Mouse (Mus musculus): ENCODE results near the gene Rps6ka5.
A peak's percentile ranks its signal among the peaks of the same experiment; 100 is the strongest.

Gene Rps6ka5

GRCm38 (mm10) chr12:100724606-100725457, 2.0 kb downstream of the Rps6ka5 start:
- peak; percentile 96 to 97 for DNase-seq (ENCODE audit: low spot score in 2 of 2)

- DNase-seq (ENCODE audit: low spot score in 2 of 2), result no peak
These were observed 2.6 kb downstream of the Rps6ka5 start for GRCm38 (mm10) chr12:100724182-100724581.

- DNase-seq (ENCODE audit: low spot score in 2 of 2), result no peak
These were observed 6.0 kb downstream of the Rps6ka5 start for GRCm38 (mm10) chr12:100720801-100721200.

GRCm38 (mm10) chr12:100717446-100717845, 9.3 kb downstream of the Rps6ka5 start:
- no peak for DNase-seq (ENCODE audit: low spot score in 2 of 2)

- no peak for DNase-seq (ENCODE audit: low spot score in 2 of 2)
These were observed 9.8 kb downstream of the Rps6ka5 start for GRCm38 (mm10) chr12:100716969-100717368.

GRCm38 (mm10) chr12:100711819-100712218, 15.0 kb downstream of the Rps6ka5 start:
- no peak for DNase-seq (ENCODE audit: low spot score in 2 of 2)

GRCm38 (mm10) chr12:100711116-100711691, 15.6 kb downstream of the Rps6ka5 start:
- no peak for DNase-seq (ENCODE audit: low spot score in 2 of 2)

GRCm38 (mm10) chr12:100710432-100710831, 16.4 kb downstream of the Rps6ka5 start:
- no peak for DNase-seq (ENCODE audit: low spot score in 2 of 2)

- no peak for DNase-seq (ENCODE audit: low spot score in 2 of 2)
These were observed 19.5 kb downstream of the Rps6ka5 start for GRCm38 (mm10) chr12:100707312-100707711.

- no peak for DNase-seq (ENCODE audit: low spot score in 2 of 2)
These were observed 21.6 kb downstream of the Rps6ka5 start for GRCm38 (mm10) chr12:100705057-100705722.

GRCm38 (mm10) chr12:100698019-100698418, 28.8 kb downstream of the Rps6ka5 start:
- DNase-seq (ENCODE audit: low spot score in 2 of 2), result no peak

GRCm38 (mm10) chr12:100696621-100697020, 30.2 kb downstream of the Rps6ka5 start:
- DNase-seq (ENCODE audit: low spot score in 2 of 2), result no peak

GRCm38 (mm10) chr12:100695252-100695651, 31.5 kb downstream of the Rps6ka5 start:
- DNase-seq (ENCODE audit: low spot score in 2 of 2), result no peak

GRCm38 (mm10) chr12:100692208-100692607, 34.6 kb downstream of the Rps6ka5 start:
- DNase-seq (ENCODE audit: low spot score in 2 of 2), result no peak

GRCm38 (mm10) chr12:100690444-100690843, 36.3 kb downstream of the Rps6ka5 start:
- no peak for DNase-seq (ENCODE audit: low spot score in 2 of 2)

- DNase-seq (ENCODE audit: low spot score in 2 of 2), result no peak
These were observed 38.6 kb downstream of the Rps6ka5 start for GRCm38 (mm10) chr12:100688177-100688576.

GRCm38 (mm10) chr12:100687001-100687400, 39.8 kb downstream of the Rps6ka5 start:
- DNase-seq (ENCODE audit: low spot score in 2 of 2), result no peak

- no peak for DNase-seq (ENCODE audit: low spot score in 2 of 2)
These were observed 45.0 kb downstream of the Rps6ka5 start for GRCm38 (mm10) chr12:100681752-100682151.

- no peak for DNase-seq (ENCODE audit: low spot score in 2 of 2)
These were observed 45.5 kb downstream of the Rps6ka5 start for GRCm38 (mm10) chr12:100681241-100681640.

- DNase-seq (ENCODE audit: low spot score in 2 of 2), result no peak
These were observed 46.1 kb downstream of the Rps6ka5 start for GRCm38 (mm10) chr12:100680676-100681075.

GRCm38 (mm10) chr12:100670647-100671199, 56.1 kb downstream of the Rps6ka5 start:
- DNase-seq (ENCODE audit: low spot score in 2 of 2), result no peak

GRCm38 (mm10) chr12:100665294-100665693, 61.5 kb downstream of the Rps6ka5 start:
- DNase-seq (ENCODE audit: low spot score in 2 of 2), result no peak
